Mouse (Mus musculus): ENCODE data around the gene Agpat4.
A peak's percentile ranks its signal among the peaks of the same experiment; 100 is the strongest.
"Not testable (repeated sequence)": the region's sequence is repeated elsewhere in the genome, so short reads cannot be mapped to it uniquely, and the experiment has no call there.

The Agpat4 gene

DNA sequence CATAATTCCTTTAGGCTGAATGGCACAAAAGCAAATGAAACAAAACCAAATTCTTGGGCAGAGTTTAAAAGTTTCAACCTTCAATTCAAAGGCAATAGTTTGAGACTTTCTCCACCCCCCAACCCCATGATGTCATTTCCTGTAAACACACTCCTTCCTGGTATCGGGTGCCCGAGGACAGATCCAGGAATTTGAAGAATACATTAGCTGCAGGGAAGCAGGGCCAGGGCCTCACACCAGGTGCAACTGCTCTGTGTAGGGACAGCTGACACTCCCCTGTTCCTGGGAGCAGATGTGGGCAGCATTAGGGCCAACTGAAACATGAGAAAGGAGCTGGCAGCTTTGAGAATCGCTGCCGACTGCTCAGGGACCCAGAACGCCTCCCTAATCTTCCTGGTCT, 76.6 kb downstream of the Agpat4 start:
- no peak for DNase-seq (ENCODE audit: low spot score)

DNA sequence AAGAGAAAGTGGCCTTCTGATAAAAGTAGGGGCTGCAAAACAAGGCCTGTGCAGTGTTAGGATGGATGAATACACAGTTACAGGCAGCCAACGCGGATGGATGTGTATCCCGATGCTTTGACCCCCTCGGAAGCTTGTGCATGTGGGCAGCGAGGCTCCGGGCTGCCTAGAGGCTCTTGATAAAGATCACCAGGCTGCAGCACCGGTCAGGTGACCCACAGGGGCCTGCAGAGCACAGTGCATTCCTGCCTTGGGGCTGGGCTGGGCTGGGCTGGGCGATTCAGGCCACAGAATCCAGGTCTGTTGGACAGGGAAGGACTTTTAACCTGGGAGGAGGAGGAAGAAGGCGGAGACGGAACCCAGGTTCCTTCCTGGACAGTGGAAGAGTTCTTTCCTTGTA, 77.1 kb downstream of the Agpat4 start:
- DNase-seq (ENCODE audit: low spot score), result no peak

DNA sequence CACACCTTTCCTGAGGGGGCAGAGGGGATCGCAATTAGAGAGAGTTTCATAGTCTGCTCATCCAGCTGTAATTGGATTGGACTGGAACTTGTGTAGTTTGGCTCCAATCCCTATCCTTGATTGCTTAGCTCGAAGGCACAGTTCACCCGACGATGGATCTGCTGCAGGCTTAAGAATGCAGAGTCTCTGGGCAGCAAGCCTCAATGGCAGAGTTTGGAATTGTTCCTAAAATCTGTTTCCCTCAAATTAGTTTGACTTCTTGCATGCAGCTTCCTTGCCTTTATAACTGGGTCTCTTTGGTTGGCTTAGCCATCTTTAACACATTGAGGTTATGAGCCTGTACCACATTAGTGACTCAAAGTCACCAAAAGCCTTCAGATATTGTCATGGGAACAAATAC, 81.4 kb downstream of the Agpat4 start:
- no peak for DNase-seq (ENCODE audit: low spot score)

DNA sequence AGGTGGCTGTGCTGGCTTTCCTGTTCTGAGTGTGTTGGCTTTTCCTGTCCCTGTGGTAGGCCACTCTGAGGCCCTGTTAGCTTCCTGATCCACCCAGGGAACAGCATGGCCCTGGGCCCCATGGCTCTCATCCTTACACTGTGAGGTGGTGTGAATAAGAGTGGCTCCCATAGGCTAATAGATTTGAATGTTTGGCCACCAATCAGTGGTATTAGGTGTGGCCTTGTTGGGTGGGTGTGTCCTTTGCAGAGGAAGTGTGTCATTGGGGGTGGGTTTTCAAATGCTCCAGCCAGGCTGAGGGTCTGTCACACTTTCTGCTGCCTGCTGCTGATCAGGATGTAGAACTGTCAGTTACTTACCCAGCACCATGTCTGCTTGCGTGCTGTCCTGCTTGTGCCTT, 82.6 kb downstream of the Agpat4 start:
- no peak for DNase-seq (ENCODE audit: low spot score)

DNA sequence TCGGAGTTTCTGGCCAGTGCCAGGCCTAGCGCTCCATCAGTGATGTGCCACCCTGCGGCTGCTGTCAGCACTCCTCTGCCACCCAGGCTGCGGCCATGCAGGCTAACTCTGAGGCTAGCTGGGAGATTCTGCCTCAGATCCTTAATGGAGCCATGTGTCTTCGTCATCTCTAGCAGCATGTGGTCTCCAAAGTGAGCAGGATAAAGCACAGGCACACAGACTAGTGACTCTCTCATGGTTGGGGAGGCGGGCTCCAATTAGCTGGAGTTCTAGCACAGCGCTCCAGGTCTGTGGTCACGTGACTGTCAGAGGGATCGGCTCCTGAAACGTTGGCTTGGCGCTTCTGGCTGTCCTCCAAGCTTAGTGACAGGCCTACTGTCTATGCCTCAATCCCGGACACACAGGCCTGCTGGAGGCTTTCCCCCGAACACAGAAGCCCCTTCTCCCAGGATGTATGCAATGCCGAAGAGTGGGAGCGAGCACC, 85.0 kb downstream of the Agpat4 start:
- no peak for DNase-seq (ENCODE audit: low spot score)

DNA sequence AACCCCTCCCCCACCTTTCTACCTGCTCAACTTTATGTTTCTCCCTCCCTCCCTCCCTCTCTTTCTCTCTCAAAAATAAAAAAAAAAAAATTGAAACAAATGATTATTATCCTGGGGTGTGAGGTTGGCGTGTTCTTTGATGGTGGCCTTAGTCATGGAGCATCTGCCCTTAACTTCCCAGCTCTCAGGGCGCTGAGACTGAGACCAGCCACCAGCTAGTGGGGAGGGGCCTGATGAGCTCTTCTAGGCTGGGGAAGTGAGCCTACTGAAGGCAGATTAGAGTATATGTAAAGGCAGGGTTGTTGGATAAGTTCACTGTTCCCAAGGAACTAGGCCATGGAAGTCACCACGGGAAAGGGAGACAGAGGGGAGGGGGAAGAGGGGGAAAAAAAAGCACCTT, 85.7 kb downstream of the Agpat4 start:
- DNase-seq (ENCODE audit: low spot score), result no peak

DNA sequence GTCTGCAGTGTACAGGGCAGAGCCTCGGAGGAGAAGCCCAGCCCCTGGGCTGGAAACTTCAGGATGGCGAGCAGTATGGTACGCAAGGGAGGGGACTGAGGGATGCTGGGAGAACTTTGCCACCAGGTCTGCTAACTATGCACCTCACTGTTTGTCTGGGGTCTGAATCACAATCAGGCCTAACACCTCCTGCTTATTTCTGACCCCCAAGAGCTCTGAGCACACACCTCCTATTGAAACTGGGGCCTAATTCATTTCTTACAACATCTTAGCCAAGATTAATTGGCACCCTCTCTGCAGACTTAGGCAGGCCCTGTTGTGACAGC, 86.1 kb downstream of the Agpat4 start:
- no peak for DNase-seq (ENCODE audit: low spot score)

DNA sequence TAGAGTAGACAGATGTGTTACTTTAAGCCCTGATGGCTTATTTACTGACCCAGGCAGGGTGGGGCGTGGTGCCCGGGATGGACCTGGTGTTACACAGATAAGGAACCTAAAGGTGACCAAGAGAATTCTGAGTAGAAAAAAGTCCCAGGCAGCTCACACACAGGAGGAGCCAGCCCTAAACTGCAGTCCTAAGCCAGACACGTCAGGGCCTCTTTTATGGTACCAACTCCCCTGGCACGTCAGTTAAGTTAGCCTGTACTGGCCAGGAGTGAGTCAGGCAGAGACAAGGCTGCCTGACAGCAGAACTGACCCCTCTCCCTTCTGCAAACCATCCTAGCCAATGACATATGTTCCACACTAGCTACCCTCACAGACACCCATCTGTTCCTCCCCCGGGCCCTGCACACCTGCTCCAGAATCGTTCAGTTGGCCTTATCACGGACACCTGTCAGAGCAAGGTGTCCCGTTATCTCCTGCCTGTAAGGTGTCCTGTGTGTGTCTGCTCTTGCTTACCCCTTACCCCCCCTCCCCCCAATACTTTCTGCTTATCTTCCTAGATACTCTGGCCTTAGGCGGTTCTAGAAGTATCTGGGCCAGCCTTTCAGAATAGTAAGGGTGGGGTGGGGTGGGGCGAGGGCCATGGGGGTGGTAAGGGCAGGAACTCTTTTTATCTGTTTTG, 86.7 kb downstream of the Agpat4 start:
- no peak for DNase-seq (ENCODE audit: low spot score)

DNA sequence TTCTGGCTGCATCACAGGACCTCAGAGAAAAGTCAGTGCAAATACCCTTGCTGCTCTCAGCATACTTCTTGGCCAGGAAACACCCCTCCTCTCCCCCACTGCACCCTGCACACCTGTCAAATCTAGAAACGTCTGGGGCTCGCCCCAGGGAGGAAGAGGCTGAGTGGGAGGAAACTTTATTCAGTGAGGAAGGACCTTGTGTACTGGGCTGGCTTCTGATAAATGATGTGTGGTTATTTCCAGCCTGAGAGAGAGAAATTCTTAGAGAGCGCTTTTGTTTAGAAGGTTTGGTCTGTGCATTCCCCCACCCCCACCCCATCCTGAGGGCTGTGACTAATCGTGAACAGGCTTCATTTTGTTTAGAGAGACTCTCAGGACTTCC, 87.2 kb downstream of the Agpat4 start:
- no peak for DNase-seq (ENCODE audit: low spot score)

DNA sequence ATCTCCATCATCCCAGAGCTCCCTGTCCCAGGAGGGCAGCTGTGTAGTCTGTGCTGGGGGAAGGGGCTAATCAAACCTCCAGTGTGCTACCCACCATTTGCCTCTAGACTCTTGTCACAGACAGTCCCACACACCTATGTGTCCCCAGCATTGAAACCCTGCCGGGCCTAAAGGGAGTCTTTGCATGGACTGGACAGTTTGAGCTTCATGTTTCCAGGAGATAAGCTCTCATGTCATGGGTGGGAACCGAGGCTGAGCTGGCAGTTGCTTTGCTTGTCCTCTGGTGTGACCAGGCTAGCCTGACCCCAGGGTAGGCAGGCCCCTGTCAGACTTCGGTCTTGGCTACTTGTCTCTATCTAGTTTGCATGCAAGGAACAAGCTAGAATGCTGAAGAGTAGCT, 87.7 kb downstream of the Agpat4 start:
- DNase-seq (ENCODE audit: low spot score), result no peak

DNA sequence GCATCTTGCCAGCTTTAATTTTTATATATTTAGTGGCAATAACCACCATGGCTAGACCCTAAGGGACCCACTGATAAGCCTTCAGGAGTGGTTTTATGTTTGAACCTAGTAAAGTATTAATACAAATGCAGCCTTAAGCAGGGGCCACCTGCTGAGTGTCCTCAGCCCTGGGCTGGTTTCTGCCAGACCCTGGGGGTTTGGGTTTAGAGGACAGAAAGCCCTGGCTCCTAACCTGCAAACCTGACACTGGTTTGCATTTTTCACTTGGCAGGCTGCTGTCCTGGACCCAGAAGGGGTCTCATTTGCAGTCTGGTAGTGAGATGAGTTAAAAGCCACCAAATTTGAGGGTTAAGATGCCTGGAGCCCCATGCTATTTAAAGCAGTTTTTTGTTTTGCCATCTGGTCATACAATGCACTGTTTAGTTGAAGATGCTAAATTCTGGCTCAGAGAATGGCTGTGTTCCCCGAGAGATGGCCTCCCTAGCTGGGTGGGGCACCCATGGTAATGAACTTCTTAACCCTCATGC, 88.6 kb downstream of the Agpat4 start:
- DNase-seq (ENCODE audit: low spot score), result no peak

DNA sequence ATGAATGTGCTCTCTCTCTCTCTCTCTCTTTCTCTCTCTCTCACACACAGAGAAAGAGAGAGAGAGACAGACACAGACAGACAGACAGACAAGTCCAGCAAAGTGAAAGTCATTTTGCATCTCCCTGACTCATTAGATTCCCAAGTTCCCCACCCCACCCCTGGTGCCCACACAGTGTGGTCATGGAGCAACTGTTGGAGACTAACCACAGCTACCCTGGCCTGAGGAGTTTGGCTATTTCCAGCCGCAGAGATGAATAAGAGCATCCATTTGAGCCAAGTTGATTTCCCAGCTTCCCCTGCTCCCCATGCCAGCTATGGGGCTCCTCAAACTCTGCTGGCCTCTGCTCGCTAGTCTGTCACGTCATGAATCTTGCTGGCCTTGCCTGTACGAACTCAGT, 91.0 kb downstream of the Agpat4 start:
- no peak for DNase-seq (ENCODE audit: low spot score)

DNA sequence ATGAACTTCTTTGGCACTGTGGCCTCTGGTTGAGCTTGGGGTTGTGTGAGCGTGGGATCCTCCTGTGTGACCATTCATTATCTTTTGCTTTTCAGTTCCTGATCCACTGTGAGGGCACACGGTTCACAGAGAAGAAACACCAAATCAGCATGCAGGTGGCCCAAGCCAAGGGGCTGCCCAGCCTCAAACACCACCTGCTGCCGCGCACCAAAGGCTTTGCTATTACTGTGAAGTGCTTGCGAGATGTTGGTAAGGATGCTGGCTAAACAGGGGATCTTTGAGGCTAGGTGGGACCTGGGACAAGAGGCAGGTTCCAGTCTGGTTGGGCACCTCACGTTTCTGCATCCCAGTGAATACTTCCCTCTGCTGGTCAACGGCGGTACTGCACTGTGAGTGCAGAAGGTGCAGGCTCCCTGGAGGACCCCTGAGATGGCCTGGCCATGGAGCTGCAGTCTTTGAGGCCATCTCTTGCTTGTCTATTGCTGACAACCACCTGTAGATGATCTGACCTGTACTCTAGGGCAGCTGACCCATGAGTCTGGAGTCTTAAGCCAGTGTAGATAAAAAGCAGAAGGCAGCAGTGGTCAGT, 92.1 kb downstream of the Agpat4 start:
- peak; percentile 66 for DNase-seq (ENCODE audit: low spot score)

DNA sequence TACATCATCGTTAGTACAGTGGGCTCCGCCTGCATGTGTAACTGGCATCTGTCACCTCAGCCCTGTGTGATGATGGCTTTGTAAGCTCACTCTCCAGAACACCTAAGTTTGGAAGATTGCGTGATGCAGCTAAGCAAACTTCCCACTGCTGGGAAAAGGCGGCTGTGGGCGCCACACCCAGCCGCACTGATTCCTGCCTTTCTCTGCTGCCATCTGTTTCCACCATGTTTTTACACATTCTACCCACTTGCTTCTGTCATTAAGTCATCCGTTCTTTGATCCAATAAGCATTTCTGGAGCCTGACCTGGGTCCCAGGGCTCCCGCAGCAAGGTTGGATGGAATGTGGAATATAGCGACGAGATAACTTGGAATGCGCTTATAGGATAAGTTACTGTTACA, 93.4 kb downstream of the Agpat4 start:
- DNase-seq (ENCODE audit: low spot score), result no peak

DNA sequence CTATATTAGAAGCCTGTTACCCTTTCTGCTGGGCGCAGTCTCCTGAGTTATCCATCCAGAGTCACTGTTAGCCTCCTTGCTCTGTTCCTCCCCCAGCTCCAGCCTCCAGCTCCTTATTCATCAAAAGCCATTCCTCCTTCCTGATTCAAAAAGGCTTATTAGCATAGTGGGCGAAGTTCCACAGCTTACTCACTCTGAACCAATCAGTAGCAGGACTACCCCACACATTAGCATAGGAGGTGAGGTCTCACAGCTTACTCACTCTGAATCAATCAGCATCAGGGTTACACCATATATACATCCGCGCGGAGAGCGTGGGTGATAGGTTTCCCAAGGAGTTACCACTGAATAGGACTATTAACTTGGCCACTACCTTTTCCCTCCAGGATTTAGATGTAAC, 93.8 kb downstream of the Agpat4 start:
- no peak for DNase-seq (ENCODE audit: low spot score)

DNA sequence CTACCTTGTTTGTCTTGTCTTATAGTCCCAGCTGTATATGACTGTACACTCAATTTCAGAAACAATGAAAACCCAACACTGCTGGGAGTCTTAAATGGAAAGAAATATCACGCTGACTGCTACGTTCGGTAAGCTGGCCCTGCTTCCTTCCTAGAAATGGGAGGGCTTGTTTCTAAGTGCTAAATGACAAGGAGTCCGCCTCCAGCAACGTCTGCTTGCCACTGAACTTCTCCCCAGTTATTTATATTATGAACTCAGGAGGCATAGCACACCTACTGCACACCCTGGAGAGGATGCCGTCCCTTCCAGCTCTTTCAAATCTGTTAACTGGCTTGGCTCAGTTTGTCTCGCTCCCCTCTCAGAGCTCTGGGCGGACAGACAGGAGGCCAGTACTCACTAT, 94.9 kb downstream of the Agpat4 start:
- DNase-seq (ENCODE audit: low spot score), result no peak

DNA sequence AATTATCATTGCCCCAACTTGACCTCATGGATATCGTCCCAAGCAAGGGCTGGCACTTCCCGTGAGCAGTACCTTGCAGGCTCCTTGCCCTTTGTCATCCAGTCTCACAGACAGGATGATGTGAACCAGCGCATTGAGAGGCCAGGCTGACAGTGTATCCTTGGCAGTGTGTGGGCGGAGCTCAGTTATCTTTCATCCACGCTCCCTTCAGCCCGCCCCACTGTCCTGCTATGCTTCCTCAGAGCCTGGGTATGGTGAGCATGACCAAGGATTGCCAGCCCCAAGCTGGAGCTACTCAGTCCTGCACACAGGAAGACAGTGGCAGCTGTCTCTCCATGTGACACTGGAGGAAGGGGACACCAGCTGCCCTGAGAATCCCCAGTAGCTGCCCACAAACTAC, 97.7 kb downstream of the Agpat4 start:
- DNase-seq (ENCODE audit: low spot score), result no peak

DNA sequence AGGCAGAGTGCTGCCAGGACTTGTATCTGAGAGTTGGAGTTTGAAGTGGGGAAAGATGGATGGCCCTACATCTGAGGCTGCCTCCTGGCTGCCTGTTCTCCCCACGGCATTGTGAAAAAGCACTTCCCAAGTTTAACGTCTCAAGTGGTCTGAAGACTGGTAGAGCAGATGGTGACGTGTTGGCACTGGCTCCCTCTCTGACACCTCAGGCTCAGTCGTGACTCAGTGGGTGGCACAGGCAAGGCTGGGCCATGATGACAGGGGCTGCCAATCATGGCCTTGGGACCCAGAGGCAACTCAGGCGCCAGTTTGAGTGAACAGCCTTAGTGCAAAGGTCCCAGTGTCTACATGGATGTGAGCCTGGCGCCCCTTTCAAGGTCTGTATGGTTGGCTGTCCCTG, 103.4 kb downstream of the Agpat4 start:
- DNase-seq (ENCODE audit: low spot score), result no peak

DNA sequence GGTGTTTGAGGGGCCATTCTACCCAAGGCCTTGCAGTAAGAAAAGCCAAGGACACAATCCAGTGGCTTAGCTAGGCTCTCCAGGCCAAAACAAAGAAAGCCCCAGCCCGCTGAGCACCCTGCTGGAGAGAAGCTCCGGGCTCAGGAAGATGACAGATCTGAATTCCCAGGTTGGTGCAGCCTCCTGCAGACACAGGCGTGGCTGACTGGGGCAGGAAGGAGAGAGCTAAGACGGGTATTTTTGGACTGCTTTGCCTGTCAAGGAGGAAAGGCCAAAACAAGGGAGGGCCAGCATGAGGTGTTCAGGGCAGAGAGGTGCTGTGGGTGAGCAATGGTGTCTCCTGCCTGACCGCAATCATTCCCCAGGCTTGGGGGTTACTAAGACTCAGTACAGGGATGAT, 105.2 kb downstream of the Agpat4 start:
- no peak for DNase-seq (ENCODE audit: low spot score)

DNA sequence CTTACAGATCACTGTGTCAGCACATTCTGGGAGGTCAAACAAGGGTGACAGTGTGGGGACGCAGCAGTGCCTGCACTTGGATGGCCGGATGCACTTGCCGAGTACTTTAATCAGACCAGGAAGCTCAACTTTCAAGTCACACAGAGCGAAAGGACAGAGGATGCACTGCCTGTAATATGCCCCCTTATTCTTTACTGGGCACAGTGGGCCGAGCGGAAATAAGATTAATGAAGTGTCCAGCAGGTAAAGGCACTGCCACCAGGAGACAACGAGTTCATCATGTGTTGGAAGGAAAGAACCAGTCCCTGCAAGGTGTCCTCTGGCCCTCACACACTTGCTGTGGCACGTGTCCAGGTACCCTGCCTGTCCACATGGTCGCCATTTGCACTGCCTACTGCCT, 105.6 kb downstream of the Agpat4 start:
- no peak for DNase-seq (ENCODE audit: low spot score)

DNA sequence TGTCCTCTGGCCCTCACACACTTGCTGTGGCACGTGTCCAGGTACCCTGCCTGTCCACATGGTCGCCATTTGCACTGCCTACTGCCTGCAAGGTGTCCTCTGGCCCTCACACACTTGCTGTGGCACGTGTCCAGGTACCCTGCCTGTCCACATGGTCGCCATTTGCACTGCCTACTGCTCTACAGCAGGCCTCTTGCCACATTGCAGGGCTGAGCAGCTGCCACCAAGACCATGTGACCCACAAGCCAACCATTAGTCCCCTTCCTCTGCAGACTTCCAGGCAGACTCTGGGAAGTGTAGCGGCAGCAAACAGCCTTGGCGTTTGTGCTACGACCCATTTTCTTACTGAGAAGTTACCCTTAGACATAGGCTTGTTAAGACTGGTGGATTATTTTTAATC, 106.0 kb downstream of the Agpat4 start:
- DNase-seq (ENCODE audit: low spot score), result not testable (repeated sequence)

DNA sequence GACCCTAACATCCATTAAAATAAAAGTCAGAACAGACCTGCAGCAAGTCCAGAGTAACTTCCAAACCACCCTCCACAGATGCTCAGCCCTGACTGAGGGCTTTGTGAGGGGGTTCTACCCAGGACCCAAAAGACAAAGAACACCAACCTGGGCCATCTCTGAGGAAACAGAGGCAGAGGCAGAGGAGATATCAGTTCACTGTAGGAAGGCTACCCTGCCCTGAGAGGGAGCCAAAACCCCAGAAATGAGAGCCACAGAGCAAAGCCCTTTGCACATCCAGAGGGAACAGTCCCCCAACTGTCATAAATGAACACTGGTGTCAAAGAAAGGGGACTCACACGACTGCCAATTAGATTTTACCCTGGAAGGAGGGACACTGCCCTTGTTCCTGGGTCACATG, 106.7 kb downstream of the Agpat4 start:
- no peak for DNase-seq (ENCODE audit: low spot score)

DNA sequence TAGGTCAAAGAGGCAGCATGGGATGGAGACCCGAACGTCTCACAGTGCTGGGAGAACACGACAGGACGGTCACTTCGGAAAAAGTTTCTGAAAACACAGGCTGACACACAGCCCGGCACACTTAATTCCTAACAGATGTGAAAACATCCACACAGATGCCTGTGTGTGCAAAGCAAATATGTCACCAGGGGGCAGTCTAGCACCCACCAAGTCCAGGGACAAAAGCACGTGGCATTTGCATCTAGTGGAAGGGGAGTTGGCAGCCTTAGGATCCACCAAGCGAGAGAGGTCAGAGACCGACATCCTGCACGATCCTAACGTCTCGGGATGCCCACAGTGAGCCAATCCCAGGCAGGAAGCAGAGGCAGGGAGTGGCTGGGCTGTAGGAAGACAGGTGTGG, 108.0 kb downstream of the Agpat4 start:
- no peak for DNase-seq (ENCODE audit: low spot score)

DNA sequence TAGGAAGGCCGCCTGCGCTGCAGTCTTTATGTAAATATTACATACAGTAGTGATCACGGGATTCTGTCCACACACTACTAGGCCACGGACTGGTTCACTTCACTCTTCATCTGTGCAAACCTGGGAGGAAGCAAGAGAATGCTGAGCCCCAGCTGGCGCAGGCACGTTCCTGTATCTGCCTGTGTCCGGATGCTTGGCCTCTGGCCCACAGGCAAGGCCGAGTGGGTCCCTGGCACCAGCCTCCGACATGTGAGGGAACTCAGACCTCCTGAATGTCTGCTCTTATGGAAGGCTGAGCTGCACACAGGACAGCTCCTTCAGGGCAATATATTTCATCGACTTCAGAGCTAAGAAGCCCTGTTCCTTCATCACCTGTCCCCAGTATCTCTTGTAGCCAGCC, 109.5 kb downstream of the Agpat4 start:
- DNase-seq (ENCODE audit: low spot score), result no peak
